Mouse (Mus musculus) bone marrow macrophage, adult 2 months (primary cell): ENCODE measurements around the gene Cwh43. TPM values are rescaled to one million over a fixed set of nuclear protein-coding genes. Genes with fewer than 3 reads are reported as not detected.

Experiments used
- H3K27ac ChIP-seq: 2 replicates; pipeline ENCODE4 v1.5.1; 2012; ENCODE audit warnings: low read depth, low read length; ENCODE audit not compliant: insufficient read depth
- H3K4me1 ChIP-seq: 2 replicates; pipeline ENCODE4 v1.6.1; 2012; ENCODE audit warnings: low read length; ENCODE audit not compliant: control insufficient read depth, insufficient read depth
- H3K4me3 ChIP-seq: 2 replicates; pipeline ENCODE4 v1.5.1; 2012; ENCODE audit warnings: mild to moderate bottlenecking, low read length, moderate library complexity; ENCODE audit not compliant: insufficient read depth
- CTCF ChIP-seq: IDR thresholded peaks from 2 replicates; pipeline ENCODE4 v1.5.1; 2012; ENCODE audit warnings: low read depth, mild to moderate bottlenecking, low read length, moderate library complexity
- POLR2A ChIP-seq: IDR thresholded peaks from 2 replicates; pipeline ENCODE4 v1.6.1; 2012; ENCODE audit warnings: mild to moderate bottlenecking, low read depth, low read length, borderline replicate concordance
- polyA plus RNA-seq: library from polyadenylated mRNA; stranded (reverse); fragments of >200 nt; gene quantifications from 2 replicates; pipeline ENCODE4 v1.2.4, GENCODE M21; 2012; ENCODE audit not compliant: missing spikeins, insufficient read depth, insufficient read length

The Cwh43 gene
- polyA plus RNA-seq = not detected in 2 replicates

GRCm38 (mm10) chr5:73405981-73406722, at the start of gene Cwh43:
Cwh43 (plus strand) TSS chr5:73406075.
- TF ChIP-seq CTCF = no peak
- no peak for TF ChIP-seq POLR2A
- Histone ChIP-seq H3K4me1 (peaks cover 4% of the 10 kb centered on the region), H3K27ac (no peak within 1 kb of the TSS), H3K4me3 (no peak within 1 kb of the TSS)

GRCm38 (mm10) chr5:73359134-73359751, 46.6 kb upstream of the Cwh43 start:
- H3K27ac ChIP-seq = no peak overlapping the region
- H3K4me3 ChIP-seq = no peak overlapping the region
- no peak for TF ChIP-seq POLR2A
- TF ChIP-seq CTCF = no peak
- H3K4me1 ChIP-seq = no peaks in the 10 kb centered on the region

GRCm38 (mm10) chr5:73359752-73360141, 46.1 kb upstream of the Cwh43 start:
- Histone ChIP-seq H3K4me1 (no peaks in the 10 kb centered on the region), H3K27ac (no peak overlapping the region), H3K4me3 (no peak overlapping the region)
- TF ChIP-seq POLR2A = no peak
- TF ChIP-seq CTCF = no peak

DNA sequence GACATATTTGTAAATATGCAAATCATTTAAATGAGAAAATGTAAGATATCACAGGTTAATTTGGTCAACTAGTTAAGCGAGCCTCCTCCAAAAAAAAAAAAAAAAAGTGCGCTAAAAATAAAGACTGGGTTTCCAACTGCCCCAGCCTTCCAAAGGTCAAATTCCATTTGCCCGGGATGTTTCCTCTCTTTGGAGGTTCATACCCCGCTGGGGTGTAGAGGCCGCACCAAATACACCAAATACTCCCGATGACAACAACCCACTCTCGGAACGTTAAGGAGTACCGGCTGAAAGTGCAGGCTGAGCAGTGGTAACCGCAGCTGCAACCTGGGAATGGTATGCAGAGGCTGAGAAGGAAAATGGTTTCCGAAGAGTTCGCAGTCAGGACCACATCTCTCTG, 45.6 kb upstream of the Cwh43 start:
- Histone ChIP-seq H3K4me1 (no peaks in the 10 kb centered on the region), H3K4me3 (no peak overlapping the region), H3K27ac (no peak overlapping the region)
- TF ChIP-seq CTCF = no peak
- no peak for TF ChIP-seq POLR2A

DNA sequence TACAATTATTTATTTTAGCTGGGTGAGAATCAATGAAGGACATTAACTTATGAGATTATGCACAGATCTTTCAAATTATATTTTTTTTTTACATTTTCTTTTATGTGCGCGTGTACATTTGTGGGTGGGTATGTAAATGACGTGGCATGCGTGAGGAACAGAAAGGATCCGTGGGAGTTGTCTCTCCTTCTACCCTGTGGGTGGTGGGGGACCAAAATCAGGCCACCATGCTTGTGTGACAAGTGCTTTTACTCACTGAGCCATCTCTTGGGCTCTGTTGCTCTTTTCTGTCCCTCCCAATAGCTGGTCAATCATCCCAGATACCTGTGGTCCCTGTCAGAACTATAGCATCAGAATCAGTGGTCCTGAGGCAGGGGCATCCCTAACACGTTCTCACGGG, 43.5 kb upstream of the Cwh43 start:
- TF ChIP-seq POLR2A = no peak
- H3K4me1 ChIP-seq = peaks cover 4% of the 10 kb centered on the region
- no peak overlapping the region for H3K27ac ChIP-seq
- no peak overlapping the region for H3K4me3 ChIP-seq

DNA sequence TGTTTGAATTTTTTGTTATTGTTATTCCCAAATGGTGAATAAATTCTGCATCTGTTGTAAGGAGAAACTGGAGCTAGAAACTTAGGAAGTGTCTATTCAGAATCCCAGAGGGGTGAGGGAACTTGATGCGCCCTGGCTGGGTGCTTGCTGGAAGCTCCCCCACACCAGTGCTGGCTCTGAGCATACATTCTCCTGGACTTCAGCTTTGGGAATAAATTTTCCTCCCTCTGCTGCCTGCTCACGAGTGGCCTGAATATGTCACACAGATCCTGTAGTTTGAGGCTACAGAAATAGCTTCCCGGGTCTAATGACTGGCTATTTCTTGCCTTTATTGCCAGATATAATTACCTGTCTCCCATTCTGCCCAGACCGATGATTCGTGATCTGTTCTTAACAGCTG, 43.1 kb upstream of the Cwh43 start:
- H3K27ac ChIP-seq = no peak overlapping the region
- no peak overlapping the region for H3K4me3 ChIP-seq
- peaks cover 4% of the 10 kb centered on the region for H3K4me1 ChIP-seq
- TF ChIP-seq POLR2A = no peak
- no peak for TF ChIP-seq CTCF

- H3K27ac ChIP-seq = no peak overlapping the region
- no peak overlapping the region for H3K4me3 ChIP-seq
- TF ChIP-seq POLR2A (no peak), CTCF (no peak)
- H3K4me1 ChIP-seq = peaks cover 4% of the 10 kb centered on the region
Measured at GRCm38 (mm10) chr5:73364107-73364864, 41.6 kb upstream of the Cwh43 start.

DNA sequence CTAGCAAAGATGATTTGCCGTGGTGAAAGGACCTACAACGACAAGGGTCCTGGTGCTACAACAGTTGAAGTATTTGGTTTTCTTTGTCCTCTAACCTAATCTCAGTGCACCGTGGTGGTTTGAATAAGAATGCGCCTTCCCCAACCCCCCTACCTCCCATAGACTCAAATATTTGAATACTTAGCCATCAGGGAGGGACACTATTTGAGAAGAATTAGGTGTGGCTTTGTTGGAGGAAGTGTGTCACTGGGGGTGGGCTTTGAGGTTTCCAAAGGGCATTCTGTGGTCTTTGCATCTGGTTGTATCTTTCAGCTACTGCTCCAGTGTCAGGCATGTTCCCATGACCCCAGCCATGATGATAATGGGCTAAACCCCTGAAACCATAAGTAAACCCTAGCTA, 38.0 kb upstream of the Cwh43 start:
- Histone ChIP-seq H3K27ac (no peak overlapping the region), H3K4me1 (peaks cover 4% of the 10 kb centered on the region), H3K4me3 (no peak overlapping the region)
- TF ChIP-seq POLR2A = no peak
- no peak for TF ChIP-seq CTCF

DNA sequence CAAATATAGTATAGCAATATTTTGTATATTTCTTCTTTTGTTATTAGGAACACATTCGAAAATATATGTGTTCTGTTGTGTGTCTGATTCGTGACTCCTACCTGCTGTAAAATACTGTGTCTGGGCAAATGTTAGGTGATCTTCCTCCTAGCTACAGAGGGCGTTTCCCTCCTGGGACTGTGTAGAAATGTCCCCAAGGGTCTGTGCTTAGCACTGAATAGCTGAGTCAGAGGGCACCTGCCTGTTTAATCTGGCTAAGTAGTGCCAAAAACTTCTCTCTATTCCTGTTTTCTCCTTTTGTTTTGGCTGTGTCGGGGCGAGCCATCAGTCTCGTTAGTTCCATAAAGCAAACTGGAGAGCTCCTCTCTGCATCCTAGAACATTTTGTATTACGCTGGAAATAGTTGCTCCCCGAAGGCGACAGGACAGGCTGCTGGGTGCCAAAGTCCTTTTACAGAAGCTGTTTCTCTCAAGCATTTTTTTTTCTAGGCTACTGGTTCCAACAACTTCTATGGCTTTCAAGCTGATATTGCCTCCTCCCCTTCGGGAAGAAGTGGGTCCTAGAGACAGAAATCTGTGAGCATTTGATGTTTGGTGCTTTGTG, 36.9 kb upstream of the Cwh43 start:
- H3K4me3 ChIP-seq = no peak overlapping the region

More for the DNA sequence above, 36.9 kb upstream of the Cwh43 start:
- Histone ChIP-seq H3K27ac (no peak overlapping the region), H3K4me1 (peaks cover 4% of the 10 kb centered on the region)
- TF ChIP-seq CTCF (no peak), POLR2A (no peak)
